In the genomic region with DNA sequence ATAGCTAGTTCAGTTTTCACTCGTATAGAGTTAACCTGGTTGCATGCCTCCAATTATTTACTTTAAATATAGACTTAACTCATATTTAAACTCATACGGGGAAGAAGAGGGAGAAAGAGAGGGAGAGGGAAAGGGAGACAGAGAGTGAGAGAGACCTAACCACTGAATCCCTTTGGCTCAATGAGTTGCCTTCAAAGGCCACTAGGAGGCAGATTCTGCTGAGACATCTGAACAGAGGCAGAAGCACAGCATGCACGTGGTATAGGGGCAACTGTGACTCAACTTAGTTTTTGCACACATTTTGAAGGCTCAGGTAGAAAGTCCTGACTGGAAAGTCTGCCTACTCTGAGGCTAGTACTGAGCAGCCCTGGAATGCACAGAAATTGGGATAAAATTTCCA, we compare ENCODE assay signal across 15 mouse cellular contexts.
DNase-seq lines count a peak whose midpoint lies in the region; ATAC-seq and TF ChIP-seq lines count a peak whose summit lies in the region.
"Had no signal": no experiment of that assay in that cellular context is flagged by ENCODE, and none has a peak within 500 bp of the region (broad histone marks: within the 10 kb centered on the region; RNA-seq: fewer than 3 reads in every experiment).

No protein-coding gene starts in this region.

- H3K4me2 ChIP-seq in intestine, postnatal 0 days (replicated peaks; ENCODE audit: low read depth), result no peak overlapping the region
- no peak overlapping the region for H3K4me2 ChIP-seq in intestine, embryonic 15.5 days (replicated peaks)
- H3K4me2 ChIP-seq in midbrain, postnatal 0 days (ENCODE audit: low read depth, low read length, poor library complexity, severe bottlenecking), result no peak overlapping the region
- no peak overlapping the region for H3K4me2 ChIP-seq in midbrain, embryonic 15.5 days
- H3K4me2 ChIP-seq: limb, embryonic 13.5 days had no signal

- WGBS in cerebellum, adult 2 months, result 79% methylated on average over 3 of the region's 3 CpGs
- 68% methylated on average over 3 of the region's 3 CpGs for WGBS in intestine, postnatal 0 days
- 78% methylated on average over 3 of the region's 3 CpGs for WGBS in intestine, embryonic 15.5 days
- WGBS in midbrain, postnatal 0 days, result 83% methylated on average over 3 of the region's 3 CpGs
- 84% methylated on average over 3 of the region's 3 CpGs for WGBS in midbrain, embryonic 15.5 days

- no peaks in the 10 kb centered on the region for H3K9me3 ChIP-seq in intestine, postnatal 0 days (ENCODE audit: control insufficient read depth)
- H3K9me3 ChIP-seq in intestine, embryonic 15.5 days, result no peaks in the 10 kb centered on the region
- no peaks in the 10 kb centered on the region for H3K9me3 ChIP-seq in midbrain, postnatal 0 days (ENCODE audit: low read length)
- H3K9me3 ChIP-seq in midbrain, embryonic 15.5 days, result no peaks in the 10 kb centered on the region
- H3K9me3 ChIP-seq: limb, embryonic 13.5 days had no signal

- no peak for DNase-seq in cerebellum, adult 2 months
- DNase-seq in cerebellum, adult 9-11 months, result no peak
- no peak for DNase-seq in midbrain, postnatal 0 days (ENCODE audit: low spot score)
- DNase-seq in MN1 (ENCODE audit: low spot score), result no peak
- DNase-seq: gastrocnemius, adult 2 months; heart, adult 18-20 months; kidney, adult 9 months; lung, adult 2 months; thymus, postnatal 36 days had no signal

- H3K4me3 ChIP-seq in cerebellum, adult 2 months (replicated peaks; ENCODE audit: insufficient read depth, low read depth, low read length), result no peak overlapping the region
- no peak overlapping the region for H3K4me3 ChIP-seq in intestine, postnatal 0 days (ENCODE audit: low read depth, low read length)
- no peak overlapping the region for H3K4me3 ChIP-seq in intestine, embryonic 15.5 days (replicated peaks)
- H3K4me3 ChIP-seq in midbrain, postnatal 0 days (ENCODE audit: low read depth, low read length), result no peak overlapping the region
- H3K4me3 ChIP-seq in midbrain, embryonic 15.5 days, result no peak overlapping the region
- H3K4me3 ChIP-seq: gastrocnemius, adult 2 months; limb, embryonic 13.5 days had no signal

- no peaks in the 10 kb centered on the region for H3K36me3 ChIP-seq in intestine, postnatal 0 days (ENCODE audit: control insufficient read depth, insufficient read depth)
- no peaks in the 10 kb centered on the region for H3K36me3 ChIP-seq in intestine, embryonic 15.5 days
- H3K36me3 ChIP-seq in midbrain, postnatal 0 days (ENCODE audit: insufficient read depth, low read length), result no peaks in the 10 kb centered on the region
- no peaks in the 10 kb centered on the region for H3K36me3 ChIP-seq in midbrain, embryonic 15.5 days (replicated peaks)
- H3K36me3 ChIP-seq: limb, embryonic 13.5 days had no signal

- H3K9ac ChIP-seq in intestine, postnatal 0 days (ENCODE audit: low read depth, low read length), result no peak overlapping the region
- no peak overlapping the region for H3K9ac ChIP-seq in intestine, embryonic 15.5 days
- no peak overlapping the region for H3K9ac ChIP-seq in midbrain, postnatal 0 days (replicated peaks; ENCODE audit: low read length, poor library complexity, severe bottlenecking)
- no peak overlapping the region for H3K9ac ChIP-seq in midbrain, embryonic 15.5 days
- H3K9ac ChIP-seq: limb, embryonic 13.5 days had no signal

- no peak overlapping the region for H3K27ac ChIP-seq in cerebellum, adult 2 months (ENCODE audit: insufficient read depth, low read length)
- H3K27ac ChIP-seq in intestine, postnatal 0 days (ENCODE audit: low read depth, low read length), result no peak overlapping the region
- no peak overlapping the region for H3K27ac ChIP-seq in intestine, embryonic 15.5 days
- no peak overlapping the region for H3K27ac ChIP-seq in midbrain, postnatal 0 days (ENCODE audit: low read depth, low read length)
- no peak overlapping the region for H3K27ac ChIP-seq in midbrain, embryonic 15.5 days
- H3K27ac ChIP-seq: gastrocnemius, adult 2 months; limb, embryonic 13.5 days had no signal

- H3K4me1 ChIP-seq in cerebellum, adult 2 months (ENCODE audit: control insufficient read depth, insufficient read depth, low read length), result no peaks in the 10 kb centered on the region
- H3K4me1 ChIP-seq in intestine, postnatal 0 days (replicated peaks; ENCODE audit: control insufficient read depth, insufficient read depth, low read length), result no peaks in the 10 kb centered on the region
- no peaks in the 10 kb centered on the region for H3K4me1 ChIP-seq in intestine, embryonic 15.5 days (replicated peaks)
- H3K4me1 ChIP-seq in midbrain, postnatal 0 days (ENCODE audit: insufficient read depth, low read length), result no peaks in the 10 kb centered on the region
- no peaks in the 10 kb centered on the region for H3K4me1 ChIP-seq in midbrain, embryonic 15.5 days
- H3K4me1 ChIP-seq: limb, embryonic 13.5 days had no signal

- no peaks in the 10 kb centered on the region for H3K27me3 ChIP-seq in cerebellum, adult 2 months (ENCODE audit: control insufficient read depth, insufficient read depth, low read length)
- H3K27me3 ChIP-seq in intestine, postnatal 0 days (replicated peaks; ENCODE audit: control insufficient read depth, insufficient read depth, low read length), result no peaks in the 10 kb centered on the region
- no peaks in the 10 kb centered on the region for H3K27me3 ChIP-seq in intestine, embryonic 15.5 days (replicated peaks)
- H3K27me3 ChIP-seq in midbrain, postnatal 0 days (ENCODE audit: insufficient read depth, low read length), result no peaks in the 10 kb centered on the region
- H3K27me3 ChIP-seq in midbrain, embryonic 15.5 days (replicated peaks), result no peaks in the 10 kb centered on the region
- H3K27me3 ChIP-seq: limb, embryonic 13.5 days had no signal

- TF ChIP-seq POLR2A in cerebellum, adult 2 months (IDR thresholded peaks at IDR 0.05; ENCODE audit: borderline replicate concordance, insufficient read depth, low read length), result no peak

- no peak for ATAC-seq in intestine, postnatal 0 days
- no peak for ATAC-seq in intestine, embryonic 15.5 days
- no peak for ATAC-seq in midbrain, postnatal 0 days (ENCODE audit: low FRiP score)
- ATAC-seq in midbrain, embryonic 15.5 days (replicated peaks), result no peak
- ATAC-seq in megakaryocyte progenitor cell, adult 5-6 weeks (replicated peaks; ENCODE audit: poor library complexity), result no peak
- ATAC-seq: forebrain, embryonic 14.5 days had no signal

- TF ChIP-seq CTCF in cerebellum, adult 2 months (IDR thresholded peaks at IDR 0.05; ENCODE audit: borderline replicate concordance, insufficient read depth, low read depth, low read length), result 0 out of 2 replicates have a peak, but pooled peaks have one; percentile 4
- peak; percentile 62 for TF ChIP-seq CTCF in intestine, postnatal 0 days (IDR thresholded peaks at IDR 0.05; ENCODE audit: low read depth)
- TF ChIP-seq CTCF in midbrain, postnatal 0 days (IDR thresholded peaks at IDR 0.05), result peak; percentile 38

Comparison
In these comparisons a context has a peak if more than half of its experiments do, and no peak if none do; other contexts are left out.
1. CTCF ChIP-seq: peak in every context shown above with its lines; median percentile 62 in intestine, postnatal 0 days; 38 in midbrain, postnatal 0 days; 4 in cerebellum, adult 2 months.